Mouse (Mus musculus): ENCODE results near the gene Cyb5d1.

- no peak for TF ChIP-seq CTCF (IDR thresholded peaks at IDR 0.05; ENCODE audit: low read depth)
- no peak for TF ChIP-seq EP300 (IDR thresholded peaks at IDR 0.05; ENCODE audit: low read depth)
These were observed 37.8 kb upstream of the Cyb5d1 start for GRCm38 (mm10) chr11:69433189-69433588.

Data from liver, embryonic 14.5 days (tissue).